Mouse (Mus musculus) frontal cortex, adult 2 months (tissue): ENCODE data around the gene Vps51. TPM values are rescaled to one million over a fixed set of nuclear protein-coding genes. Genes with fewer than 3 reads are reported as not detected.
A peak's percentile ranks its signal among the peaks of the same experiment; 100 is the strongest.
"Not testable (repeated sequence)": the region's sequence is repeated elsewhere in the genome, so short reads cannot be mapped to it uniquely, and the experiment has no call there.

Experiments
- DNase-seq, 2 experiments: peaks; one replicate each; pipeline ENCODE4 v3.0.0; 2022; ENCODE audit warnings: low spot score in 1 of 2; ENCODE audit errors: extremely low spot score in 1 of 2
- polyA plus RNA-seq: library from polyadenylated mRNA; depleted of rRNA; stranded (reverse); fragments of >200 nt; gene quantifications from 2 replicates; pipeline ENCODE4 v1.2.3, GENCODE M21; 2012

Vps51 gene
- polyA plus RNA-seq, 1 experiment, result 98.8 TPM

DNA sequence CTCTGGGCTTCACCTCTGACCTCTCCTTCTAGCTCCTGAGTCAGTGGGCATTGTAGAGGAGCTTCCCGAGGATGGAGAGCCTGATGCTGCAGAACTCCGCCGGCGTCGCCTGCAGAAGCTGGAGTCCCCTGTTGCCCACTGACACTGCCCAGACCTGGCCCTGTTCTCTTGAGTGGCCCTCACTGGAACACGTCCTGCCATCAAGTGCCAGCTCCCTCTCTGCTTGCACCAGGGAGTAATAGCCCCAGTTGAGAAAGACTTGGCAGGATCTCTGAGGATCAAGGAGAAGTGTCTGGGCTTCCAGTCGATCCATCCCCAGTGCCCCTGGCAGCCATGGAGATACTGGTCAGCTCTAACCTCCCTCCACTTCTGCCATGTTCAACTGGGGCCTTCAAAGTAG lies 24.5 kb downstream of the Vps51 start:
- DNase-seq, result no peak

DNA sequence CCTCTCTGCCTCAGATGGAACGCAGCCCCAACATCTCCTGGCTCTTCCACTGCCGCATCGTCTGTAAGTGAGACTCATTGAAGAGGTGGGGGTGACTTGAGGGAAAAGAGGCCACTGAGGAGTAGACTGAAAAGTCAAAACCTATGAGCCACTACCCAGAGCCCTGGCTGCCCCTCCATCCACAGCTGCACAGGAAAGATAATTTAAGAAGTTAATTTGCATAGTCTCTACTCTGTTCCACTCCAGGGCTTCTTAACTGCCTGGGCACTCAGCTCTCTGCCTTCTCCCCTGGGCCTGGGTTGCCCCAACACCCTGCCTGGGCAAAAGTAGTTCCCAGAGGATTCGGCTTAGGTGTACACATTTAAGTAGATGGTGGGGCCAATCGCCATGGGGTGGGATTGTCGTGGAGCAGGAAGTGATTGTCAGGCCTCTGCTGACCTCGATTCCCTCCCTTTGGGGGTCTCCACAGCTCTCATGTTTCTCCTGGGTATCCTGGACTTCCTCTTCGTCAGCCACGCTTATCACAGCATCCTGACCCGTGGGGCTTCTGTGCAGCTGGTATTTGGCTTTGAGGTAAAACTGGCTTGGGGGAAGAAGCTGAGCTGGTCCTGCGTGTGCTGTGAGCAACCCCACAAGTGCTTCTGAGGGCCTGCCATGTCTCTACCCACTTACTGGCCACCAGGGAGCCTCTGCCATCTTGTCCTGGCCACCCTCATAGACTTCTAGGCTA lies 28.2 kb downstream of the Vps51 start:
- DNase-seq, result no peak

DNA sequence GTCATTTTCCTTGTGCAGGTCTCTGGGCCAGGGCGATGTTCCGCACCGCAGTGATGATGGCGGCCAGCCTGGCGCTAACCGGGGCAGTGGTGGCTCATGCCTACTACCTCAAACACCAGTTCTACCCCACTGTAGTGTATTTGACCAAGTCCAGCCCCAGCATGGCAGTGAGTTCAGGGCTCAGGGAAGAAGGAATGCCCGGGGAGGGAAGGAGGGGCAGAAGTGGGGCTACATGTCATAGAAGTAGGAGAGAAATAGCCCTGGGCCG lies 29.2 kb downstream of the Vps51 start:
- DNase-seq, result no peak

DNA sequence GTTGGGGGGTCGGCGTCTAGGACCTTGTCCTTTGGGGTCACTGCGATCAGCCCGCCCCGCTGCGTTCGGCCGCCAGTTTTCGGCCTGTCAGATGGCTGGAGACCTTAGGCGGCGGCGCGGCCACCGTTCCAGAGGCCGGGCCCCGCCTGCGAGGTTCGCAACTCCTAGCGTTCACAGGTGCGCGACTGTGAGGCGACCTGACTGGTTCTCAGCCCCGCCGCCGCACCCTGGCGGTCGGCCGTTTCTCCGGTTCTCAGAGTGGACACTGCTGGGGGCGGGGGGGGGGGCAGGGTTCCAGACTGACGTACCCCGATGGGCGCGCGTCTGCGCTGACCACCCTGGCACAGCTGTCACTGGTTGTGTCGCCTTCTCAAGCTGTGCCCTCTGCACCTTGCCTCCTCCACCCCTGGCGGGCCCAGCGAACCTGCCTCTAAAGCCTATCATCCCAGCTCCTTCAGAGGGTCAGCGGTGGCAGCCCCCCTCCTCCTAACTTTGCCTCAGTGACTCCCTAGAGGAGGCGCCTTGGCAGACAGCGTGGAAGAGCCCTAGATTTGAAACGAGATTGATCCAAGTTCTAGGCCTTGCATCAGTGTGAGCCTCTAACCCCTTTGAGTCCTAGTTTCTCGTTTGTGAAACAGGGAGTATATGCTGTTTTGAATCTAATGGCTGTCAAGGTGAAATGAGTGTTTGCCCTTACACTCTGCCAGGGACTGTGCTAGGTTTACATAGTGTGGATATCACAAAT lies 29.7 kb downstream of the Vps51 start:
- DNase-seq, result no peak

DNA sequence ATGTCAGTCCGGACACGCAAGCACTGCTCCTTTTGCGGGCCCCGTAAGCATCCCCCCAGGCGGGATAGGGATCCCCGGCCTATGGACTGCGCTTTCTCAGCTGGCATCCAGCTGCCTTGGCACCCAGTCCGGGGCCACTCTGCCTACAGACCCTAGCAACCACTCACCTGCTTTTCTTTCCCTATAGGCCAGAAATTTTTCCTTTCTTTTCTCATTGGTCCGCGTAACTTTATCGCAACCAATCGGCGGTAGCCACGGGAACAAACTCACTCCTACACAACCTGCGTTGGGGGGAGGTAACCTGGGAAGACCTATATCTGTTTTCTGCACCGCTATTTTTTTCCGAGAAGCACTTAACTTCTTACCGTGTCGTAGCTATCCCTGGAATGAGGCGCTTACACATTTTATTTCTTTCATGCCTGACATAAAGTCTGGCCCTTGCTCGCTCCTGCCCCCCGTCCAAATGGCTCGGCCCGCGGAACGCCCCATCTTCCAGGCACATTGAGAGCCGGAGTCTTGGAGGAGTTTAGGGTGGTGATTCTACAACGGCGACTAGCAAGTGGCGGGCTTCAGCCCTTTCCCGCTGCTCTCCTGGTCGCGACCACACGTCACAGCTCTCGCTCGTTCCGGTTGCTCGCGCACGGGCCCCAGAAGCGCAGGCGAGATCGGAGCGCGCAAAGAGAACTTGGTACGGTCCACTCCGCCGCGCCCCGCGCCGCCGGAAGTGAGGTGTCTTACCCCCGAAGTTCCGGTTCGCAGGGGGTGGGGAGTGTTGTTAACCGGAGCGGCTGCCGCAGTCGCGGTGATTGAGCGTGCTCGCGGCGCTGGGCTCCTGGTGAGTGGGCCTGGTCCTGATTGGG lies 30.5 kb downstream of the Vps51 start, which contains the start of gene Syvn1:
Gene Syvn1, plus strand, starts transcription at position 283 of the 860 bp plus-strand sequence.
- peak; percentile 92 to 96 for DNase-seq

DNA sequence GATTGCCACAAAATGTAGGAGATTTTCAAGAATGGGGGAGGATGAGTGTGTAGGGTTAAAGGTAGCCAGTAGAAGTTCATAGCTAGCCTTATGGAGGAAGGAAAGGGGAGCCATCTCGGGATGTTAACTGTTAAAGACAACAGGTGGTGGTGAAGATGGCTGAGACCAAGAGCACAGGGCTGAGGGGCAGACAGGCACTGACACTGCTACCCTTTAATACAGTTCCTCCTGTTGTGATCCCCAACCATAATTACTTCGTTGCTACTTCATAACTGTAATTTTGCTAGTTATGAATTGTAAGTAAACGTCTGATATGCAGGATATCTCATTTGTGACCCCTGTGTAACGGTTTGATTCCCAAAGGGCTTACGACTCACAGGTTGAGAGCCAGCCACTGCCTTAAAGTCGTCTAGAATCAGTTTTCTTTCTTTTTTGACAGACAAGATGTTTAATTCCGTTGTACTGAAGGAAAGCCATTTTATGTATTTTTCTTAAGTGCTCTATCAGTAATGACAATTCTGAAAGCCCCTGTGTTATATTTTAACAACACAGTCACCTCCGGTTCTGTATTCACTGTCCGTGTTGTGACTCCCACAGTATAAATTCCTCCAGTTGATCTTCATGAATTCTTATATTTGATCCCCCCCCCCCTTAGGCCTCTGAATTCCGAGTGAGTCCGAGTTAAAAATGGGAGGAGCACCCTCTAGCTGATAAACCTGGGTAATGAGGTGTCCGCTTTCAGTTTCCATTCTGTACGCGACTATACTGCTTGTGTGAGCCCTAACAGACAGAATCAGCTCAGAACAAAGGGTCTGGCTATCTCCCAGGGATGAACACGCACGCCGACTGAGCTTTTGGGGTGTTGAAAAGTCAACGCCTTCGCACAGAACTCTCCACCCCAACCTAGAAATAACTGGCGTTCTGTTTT lies 31.4 kb downstream of the Vps51 start:
- DNase-seq, result peak in 1 of 2 experiments; percentile 57

DNA sequence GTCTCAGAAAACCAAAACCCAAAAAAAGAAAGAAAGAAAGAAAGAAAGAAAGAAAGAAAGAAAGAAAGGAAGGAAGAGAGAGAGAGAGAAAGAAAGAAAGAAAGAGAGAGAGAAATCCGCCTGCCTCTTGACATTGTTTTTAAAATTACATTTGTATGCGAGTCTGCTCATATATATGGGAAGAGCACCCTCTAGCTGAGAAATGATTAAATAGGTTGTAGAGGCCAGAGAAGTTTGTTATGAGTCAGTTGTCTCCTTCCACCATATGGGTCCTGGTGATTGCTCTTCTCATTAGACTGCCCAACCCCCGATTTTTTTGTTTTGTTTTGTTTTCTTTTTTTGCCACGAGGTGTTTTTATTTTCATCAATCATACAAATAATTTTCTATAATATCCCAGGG lies 32.9 kb downstream of the Vps51 start:
- DNase-seq, result not testable (repeated sequence)

DNA sequence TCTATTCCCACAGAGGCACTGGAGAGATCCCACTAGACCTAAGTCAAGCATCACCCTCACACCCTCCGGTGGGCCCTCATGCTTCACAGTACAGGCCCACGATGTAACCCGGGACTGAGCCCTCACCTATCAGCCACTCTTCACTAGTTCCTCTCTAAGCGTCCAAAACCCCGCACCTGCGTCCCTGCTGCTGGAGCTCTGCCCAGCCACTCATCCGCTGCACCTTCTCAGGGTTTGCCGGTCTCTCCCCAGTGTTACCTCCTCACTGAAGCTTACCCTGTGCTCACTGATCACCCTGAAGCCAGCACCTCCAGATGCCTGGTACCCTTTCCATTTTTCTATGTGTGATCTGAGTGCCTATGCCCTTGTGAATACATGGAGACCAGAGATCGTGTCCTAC lies 34.7 kb downstream of the Vps51 start:
- no peak for DNase-seq

DNA sequence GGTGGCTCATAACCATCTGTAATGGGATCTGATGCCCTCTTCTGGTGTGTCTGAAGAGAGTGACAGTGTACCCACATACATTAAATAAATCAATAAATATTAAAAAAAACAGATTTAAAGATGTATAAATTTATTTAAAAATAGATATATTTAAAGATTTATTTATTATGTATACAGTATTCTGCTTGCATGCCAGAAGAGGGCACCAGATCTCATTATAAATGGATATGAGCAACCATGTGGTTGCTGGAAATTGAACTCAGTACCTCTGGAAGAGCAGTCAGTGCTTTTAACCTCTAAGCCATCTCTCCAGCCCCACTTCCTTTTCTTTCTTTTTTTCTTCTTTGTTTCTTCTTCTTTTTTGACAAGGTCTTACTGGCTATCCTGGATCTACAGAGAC lies 37.0 kb downstream of the Vps51 start:
- no peak for DNase-seq

DNA sequence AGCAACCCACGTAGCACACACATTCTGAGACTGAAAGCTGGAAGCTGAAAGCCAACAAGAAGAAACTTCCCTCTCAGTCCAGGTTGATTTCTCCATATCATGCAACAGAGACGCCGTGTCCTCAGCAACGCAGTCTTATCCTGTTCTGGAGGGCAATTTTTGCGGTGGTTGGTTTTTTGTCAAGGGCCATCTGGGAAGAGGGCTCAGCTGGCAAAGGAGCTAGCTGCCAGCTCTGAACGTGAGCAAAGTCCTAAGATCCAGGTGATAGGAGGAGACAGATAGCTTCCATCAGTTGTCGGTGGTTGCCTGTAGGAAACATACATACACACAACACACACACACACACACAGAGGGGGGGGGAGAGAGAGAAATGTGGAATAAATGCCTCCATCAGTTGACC lies 38.7 kb downstream of the Vps51 start:
- DNase-seq, result no peak

DNA sequence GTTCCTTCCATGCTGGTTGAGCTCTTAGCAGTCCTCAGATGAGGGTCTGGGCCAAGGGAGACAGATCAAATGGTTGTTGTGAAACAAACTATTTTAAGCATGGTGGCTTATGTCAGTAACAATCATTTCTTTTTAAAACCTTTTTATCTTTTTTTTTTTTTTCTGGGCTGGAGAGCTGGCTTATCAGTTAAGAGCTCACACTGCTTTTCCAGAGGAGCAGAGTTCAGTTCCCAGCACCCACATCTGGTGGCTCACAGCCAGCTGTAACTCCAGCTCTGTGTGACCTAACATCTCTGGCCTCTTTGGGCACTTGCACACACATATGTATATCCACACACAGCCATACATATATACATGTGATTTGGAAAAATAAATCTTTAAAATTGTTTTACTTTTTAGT lies 39.3 kb downstream of the Vps51 start:
- no peak for DNase-seq

DNA sequence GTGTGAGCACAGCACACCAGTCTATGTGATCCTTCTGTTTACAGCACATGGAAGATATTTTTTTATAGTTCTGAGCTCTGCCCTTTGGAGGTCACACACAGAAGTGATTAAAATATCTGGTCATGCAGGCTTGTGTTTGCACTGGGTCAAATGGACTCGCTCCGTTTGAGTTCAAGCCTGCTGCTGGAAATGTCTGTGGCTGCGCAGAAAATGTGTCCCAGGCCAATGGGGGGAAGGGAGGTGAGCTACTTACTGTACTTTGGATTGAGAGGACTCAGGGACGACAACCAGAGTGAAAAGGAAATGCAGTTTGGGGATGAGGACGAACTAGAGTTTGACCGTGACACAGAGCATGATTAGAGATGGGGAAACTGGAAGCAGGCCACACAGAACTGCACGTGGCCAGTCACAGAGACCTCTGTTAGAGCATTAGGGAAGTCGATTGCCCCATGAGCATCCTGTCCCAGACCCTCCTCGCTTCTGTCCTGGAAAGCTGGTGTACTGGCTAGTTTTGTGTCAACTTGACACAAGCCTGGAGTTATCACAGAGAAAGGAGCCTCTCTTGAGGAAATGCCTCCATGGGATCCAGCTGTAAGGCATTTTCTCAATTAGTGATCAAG lies 41.0 kb downstream of the Vps51 start:
- no peak for DNase-seq

DNA sequence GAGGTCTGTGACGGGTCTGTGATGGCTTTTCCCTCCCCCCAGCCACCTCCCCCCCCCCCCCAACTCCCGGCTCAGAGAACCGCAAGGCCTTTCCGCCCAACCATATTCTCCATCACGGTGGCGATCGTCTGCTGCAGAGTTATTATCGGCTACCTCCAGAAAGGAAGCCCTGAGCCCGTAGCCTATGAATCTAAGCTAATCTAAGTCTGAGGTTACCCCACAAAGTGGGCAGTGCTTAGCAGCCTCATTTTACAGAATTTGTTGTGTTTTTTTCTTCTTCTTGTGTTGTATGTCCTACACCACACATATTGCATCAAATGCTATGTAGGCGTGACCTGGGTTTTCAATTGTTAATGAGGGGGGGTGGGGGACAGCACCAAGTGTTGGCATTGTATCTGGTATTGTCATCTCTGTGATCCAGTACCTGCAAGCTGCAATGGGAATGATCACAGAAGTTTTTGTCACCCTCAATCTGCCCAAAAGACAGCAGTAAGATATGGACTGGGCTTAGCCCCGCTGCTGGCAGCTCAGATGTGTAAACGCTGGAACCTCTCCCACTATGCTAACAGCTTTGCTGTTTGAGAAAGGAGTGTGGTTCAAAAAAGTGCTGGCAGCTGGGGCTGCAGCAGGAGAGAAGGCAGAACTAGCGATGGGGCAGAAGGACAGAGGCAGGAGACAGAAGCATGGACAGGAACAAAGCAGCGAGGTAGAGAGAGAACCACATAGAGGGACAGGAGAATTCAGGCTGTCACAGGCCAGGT lies 46.3 kb downstream of the Vps51 start:
- no peak for DNase-seq

DNA sequence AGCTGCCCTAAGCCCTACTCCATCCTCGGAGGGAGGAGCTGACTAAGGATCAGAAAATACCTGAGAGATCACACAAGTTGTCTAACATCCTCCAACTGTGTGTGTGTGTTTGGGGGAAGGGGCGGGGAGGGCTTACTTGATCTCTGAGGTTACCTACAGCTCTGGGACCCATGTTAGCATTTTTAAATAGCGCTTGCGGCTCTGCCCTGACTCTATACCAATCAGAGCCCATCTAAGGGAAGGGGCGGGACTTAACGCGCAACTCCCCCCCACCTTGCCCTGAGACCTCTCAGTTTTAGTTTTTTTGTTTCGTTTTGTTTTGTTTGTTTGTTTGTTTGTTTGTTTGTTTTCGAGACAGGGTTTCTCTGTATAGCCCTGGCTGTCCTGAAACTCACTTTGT lies 47.6 kb downstream of the Vps51 start:
- no peak for DNase-seq

DNA sequence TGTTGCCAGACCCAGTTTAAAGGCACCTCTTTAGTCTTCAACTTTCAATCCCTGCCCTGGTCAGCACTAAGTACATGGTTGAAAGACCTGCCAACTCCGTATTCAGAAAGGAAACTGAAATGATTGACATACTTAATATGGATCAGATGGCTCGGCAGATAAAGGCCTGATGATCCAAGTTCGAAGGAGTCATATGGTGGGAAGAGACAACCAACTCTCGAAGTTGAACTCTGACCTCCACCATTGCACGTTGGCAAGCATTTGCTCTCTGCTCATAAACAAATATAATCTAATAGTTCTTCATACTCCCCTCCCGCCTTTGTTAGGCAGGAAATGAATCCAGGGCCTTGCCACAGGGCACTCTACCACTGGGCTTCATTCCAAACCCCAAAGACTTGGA lies 48.0 kb downstream of the Vps51 start:
- no peak for DNase-seq

DNA sequence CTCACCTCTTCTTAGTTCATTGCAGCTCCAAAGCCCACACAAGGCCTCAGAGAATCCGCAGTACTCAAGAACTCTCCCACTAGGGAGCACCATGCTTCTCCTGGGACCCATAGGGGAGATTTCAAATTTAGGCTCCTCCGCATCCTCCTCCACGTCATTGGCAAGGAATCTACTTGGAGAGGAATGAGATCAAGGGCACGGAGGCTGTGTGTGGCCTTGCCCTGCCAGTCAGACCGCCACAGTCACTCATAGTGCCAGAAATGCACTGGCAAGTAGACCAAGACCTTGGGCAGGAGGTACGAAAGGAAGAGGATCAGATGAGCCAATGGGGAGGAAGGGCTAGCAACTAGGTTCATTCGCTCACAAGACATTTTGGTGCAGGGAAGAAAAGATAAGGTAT lies 53.1 kb downstream of the Vps51 start:
- DNase-seq, result no peak

DNA sequence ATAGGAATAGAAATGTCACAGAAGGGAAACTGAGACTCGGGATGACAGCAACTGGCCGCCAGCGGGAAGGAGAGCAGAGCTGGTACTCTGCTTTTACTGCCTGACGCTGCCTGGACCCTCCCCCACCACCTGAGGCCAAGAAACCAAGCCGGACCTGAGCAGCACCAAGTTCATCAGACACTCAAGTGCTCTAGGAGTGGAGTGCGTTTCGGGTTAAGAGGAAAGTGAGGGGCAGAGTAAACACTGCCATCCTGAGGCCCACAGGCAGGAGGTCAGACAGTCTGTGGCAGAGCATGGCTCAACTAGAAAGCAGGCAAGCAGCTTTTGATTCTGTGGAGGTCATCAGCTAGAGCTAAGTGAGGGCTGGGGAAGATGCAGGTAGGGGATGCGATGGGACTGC lies 54.0 kb downstream of the Vps51 start:
- no peak for DNase-seq

DNA sequence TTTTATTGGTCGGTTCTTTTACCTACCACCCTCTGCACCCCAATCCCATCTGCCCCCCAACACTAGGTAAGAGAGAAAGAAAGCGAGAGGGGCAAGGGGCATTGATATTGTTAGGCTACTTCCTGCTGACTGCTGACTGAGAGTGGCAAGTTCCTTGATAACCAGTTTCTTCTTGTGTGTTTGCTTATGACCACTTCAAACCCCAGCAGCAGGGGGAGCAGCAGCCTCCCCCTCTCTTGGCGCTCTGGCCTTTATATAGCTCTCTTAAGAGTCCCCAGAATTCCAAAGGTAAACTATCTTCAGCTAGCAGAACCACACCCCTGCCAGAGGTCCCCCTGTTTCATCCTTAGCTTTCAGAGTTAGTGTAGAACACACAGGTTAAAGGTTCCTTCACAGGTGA lies 56.8 kb downstream of the Vps51 start:
- DNase-seq, result no peak
